Mouse (Mus musculus): ENCODE data around the gene Cracr2b. TPM values are rescaled to one million over a fixed set of nuclear protein-coding genes. Genes with fewer than 3 reads are reported as not detected.

Gene Cracr2b
- 1 to 10 TPM; 2.5 to 4.1 TPM for total RNA-seq (2021)

DNA sequence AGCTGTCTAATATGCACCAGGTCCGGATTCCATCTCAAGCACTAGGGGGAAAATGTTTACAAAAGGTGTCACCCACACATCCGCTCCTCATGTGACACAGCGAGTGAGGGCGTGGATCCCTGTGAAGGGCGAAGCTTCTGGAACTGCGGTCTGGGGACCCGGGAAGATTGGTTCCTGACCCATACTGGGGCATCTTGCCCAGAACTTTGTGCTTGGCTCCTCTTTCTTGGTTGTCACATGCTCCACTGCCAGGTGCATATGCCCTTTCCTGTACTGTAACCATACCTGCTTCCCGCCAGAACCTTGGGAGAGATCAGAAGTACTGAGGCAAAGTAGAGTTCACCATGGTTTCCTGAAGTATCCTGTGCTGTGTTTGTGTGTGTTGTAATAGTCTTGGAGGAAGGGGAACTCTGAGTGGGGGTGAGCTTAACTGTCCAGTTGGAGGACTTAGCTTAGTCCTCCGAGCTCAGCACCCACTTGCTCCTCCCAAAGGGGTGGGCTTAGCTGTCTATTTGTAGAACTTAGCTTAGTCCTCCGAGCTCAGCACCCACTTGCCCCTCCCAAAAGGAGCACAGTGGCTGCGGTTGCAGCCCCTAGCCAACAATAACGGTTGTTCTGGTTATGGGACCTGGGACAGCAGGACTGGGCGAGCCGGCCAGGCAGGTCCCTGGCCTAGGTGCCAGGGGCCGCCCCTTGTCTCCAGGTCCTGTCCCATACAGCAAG is at the start of gene Cracr2b:
Gene Cracr2b, plus strand, starts transcription at position 704 of the 723 bp plus-strand sequence.
- no peak for DNase-seq (ENCODE audit: low spot score in 2 of 2)
- intact Hi-C loops (cut with DNase I), result no loop called here

DNA sequence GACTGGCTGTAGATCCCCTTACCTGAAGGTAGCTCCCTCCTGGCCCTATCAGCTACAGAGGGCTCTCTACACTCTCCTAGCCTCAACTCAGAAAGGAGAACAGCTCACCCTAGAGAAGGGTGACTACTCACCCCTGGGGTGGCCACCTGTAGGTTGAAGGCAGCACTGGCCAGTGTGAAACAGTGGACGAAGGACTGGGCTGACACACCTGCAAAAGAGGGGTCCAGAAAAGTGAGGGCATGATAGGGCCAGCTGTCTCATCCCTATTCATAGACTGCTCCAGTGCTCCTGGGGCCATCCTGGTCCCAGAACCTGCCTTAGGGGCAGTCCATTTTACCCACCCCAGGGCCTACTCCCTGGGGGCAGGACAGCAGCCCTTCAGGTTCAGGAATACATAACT is 49.2 kb upstream of the Cracr2b start:
- DNase-seq (ENCODE audit: low spot score in 2 of 2), result no peak
- intact Hi-C loops (cut with DNase I), result loop anchor here (2.0 to 5.0 kb wide), 2 partner anchors 46 to 113 kb away; partner anchors contain the start of gene Pnpla2

DNA sequence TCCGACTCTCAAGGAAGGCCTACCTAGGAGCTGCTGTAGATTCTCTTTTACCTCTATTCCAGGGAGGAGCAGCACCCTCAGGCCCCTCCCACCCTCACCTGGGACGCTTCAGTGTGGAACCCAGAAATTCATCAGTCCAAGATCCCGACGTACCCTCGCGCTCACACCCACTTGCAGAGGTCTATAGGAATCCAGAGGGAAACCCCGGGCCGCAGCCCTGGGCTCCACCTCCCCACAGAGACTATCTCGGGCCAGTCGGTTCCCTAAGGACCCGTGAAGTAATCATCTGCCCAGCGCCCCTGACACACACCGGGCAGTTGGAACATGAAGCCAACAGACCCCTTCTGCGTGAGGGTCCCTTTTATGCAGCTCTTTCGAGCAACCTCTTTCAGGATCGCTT is 47.6 kb upstream of the Cracr2b start:
- intact Hi-C loops (cut with DNase I), result loop anchor here (5.0 kb wide), 1 partner anchor 44 kb away; the partner anchor contains the start of gene Pnpla2
- DNase-seq (ENCODE audit: low spot score in 2 of 2), result no peak

DNA sequence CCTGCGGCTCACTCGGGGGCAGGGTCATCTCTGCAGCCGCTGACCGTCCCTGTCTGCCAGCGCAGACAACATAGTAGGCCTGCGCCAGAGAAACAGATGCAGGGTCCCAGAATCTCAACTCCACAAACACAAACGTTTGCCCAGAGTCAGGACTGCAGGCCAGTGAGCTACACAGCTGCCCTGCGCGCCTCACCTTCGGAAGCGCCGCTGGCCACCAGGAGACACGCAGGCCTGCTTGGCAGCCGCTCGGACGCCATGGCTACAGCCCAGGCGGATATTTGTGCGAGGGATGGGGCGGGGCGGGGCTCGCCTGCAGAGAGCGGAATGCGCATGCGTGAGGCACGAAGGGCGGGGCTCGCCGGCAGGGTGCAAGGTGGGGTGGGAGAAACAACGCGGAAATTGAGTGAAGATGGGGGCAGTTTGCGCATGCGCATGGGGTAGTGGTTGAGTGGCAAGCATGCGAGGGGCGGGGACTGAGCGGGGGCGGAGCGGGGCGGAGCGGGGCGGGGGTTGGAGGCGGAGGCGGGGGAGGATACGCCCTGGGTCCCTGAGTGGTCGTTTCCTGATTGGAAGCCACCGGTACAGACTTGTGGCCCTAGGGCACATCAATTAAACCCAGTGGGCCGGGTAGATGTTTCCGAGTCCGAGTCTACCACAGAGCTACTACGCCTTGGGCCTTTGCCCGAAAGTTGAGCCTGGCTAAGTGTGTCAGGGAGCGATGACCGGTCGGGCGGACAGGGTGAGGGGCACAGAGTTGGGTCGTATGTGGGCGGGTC is 46.9 kb upstream of the Cracr2b start, which contains the start of gene Gatd1:
Gene Gatd1, minus strand, starts transcription at position 328 of the 776 bp plus-strand sequence.
- DNase-seq (ENCODE audit: low spot score in 2 of 2), result peak; percentile 98 to 99
- intact Hi-C loops (cut with DNase I), result loop anchor here (2.0 to 5.0 kb wide), 2 partner anchors 21 to 43 kb away; partner anchors contain the start of gene Pnpla2

DNA sequence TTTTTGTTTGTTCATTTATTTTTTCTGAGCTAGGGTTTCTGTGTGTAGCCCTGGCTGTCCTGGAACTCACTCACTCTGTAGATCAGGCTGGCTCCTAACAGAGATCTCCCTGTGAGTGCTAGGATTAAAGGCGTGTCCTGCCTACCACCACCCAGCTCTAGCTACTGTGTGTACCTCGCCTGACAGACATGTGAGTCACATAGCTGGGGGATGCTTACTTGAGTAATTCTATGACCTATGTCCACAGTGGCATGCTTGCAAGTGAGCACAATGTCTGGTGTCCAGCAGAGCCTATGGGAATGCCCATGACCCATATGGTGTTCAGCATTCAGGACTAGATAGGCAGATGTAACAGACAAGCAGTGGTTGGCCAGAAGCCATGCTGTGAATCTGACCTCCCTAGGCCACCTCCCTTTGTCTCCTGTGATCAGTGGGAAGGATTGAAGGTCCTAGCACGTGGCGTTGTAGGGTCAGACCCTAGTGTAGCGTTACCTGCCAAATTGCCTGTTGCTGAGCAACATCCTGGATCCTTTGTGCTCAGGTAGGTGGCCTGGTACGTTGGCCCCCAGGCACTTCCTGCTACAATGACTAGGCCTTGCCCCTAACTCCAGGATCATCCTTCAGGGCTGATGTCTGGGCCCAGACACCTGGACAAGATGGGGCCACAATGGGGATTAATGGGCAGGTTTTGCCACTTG is 44.6 kb upstream of the Cracr2b start:
- intact Hi-C loops (cut with DNase I), result no loop called here
- no peak for DNase-seq (ENCODE audit: low spot score in 2 of 2)

DNA sequence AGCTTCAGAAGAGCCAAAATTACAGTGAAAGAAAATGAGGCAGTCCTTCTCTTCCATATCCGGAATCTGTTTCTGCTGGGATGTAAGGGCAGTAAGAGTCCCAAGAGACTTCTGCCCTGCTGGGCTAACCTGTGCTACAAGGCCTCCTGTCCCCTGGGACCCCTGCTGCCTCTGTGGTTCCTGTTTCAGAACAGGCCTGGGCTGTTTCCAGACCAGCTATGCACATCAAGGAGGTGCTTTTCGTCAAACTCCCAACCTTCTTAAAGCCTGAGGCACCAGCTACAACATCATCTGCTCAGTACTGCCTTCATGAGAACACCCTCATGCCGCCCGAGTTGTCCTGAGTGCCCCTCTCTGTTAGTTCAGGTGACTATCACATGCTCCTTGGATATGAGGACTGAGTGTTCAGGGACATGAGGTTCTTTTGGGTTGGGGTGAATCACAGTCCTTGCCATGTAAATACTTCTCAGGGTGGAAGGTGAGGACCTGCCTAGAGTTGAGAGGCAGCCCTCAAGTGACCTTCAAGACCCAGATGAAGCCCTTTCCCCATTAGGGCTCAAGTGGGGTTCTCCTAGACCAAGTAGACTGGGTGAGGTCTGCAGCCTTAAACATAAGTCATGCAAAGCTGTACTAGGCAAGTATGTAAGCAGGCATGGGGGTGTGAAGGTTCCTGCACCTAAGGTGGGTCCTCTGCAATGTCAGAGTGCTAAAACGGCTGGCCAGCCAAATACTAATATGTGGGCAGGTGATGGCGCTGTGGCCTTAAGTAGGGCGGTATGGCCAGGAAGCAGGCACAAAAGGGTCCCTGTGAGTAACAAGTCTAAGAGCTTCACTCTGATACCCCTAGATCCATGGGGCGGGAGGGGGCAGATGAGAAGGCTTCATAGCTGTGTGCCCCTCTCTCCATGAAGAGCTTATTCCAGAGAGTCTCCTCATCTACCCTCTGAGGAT is 42.9 kb upstream of the Cracr2b start:
- intact Hi-C loops (cut with DNase I), result no loop called here
- no peak for DNase-seq (ENCODE audit: low spot score in 2 of 2)

DNA sequence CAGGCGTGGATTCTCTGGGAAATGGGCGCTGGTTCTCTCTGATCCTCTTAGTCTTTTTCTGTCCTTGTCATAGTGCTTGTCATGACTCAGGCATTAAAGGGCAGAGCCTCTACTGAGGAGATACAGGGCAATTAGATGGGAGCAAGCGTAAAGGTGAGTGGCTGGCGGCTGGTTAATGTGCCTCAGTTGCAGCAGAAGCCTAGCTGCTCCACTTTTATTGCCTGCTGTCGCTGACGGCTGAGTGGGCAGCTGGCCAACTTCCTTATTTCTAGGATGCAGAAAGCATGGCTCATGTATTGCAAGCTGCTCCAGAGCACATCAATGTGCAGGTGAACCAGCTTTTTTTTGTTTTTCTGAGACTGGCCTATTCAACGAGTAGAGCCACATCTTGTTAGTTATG is 41.9 kb upstream of the Cracr2b start:
- peak; percentile 60 for DNase-seq (ENCODE audit: low spot score in 2 of 2)
- intact Hi-C loops (cut with DNase I), result no loop called here

DNA sequence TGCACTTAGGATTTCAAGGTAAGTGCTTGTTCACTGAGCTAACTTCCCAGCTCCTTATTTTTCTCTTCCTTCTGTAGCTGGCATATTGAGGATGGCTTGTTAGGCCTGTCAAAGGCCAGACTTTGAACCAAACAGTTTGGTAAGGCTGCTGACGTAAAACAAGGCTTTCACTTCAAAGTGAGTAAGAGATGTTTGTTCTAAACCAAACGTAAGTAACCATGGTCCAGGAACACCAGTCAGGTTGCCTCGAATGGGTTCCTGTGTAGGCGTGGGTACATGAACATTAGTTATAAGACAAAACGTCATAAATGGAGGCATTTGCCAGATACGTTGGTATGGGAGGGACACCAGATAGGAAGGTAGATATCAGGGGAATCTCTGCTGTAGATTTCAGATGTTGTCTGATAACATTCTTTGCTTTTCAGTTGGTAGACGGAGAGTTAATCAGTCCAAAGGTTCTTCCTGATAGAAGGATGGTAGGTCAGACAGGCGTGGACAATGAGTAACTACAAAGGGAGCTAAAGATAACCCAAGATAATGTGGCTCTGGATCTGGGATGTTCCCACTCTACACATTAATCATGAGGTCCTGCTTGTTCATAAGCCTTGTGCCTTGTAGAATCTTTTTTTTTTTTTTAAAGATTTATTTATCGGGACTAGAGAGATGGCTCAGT is 40.7 kb upstream of the Cracr2b start:
- intact Hi-C loops (cut with DNase I), result no loop called here
- DNase-seq (ENCODE audit: low spot score in 2 of 2), result no peak

DNA sequence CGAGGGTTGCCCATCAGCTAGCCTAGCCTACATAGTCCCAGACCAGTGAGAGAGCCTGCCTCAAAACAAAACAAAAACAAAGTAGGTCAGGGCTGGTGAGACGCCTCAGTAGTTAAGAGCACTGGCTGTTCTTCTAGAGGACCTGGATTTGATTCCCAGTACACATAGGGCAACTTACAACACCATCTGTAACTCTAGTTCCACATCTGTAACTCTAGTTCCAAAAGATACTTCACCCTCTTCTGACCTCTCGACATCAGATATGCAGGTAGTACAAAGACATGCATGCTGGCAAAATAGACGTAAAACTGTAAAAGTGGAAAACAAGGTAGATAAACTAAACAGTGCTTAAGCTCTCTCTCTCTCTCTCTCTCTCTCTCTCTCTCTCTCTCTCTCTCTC is 37.1 kb upstream of the Cracr2b start:
- no peak for DNase-seq (ENCODE audit: low spot score in 2 of 2)
- intact Hi-C loops (cut with DNase I), result no loop called here

DNA sequence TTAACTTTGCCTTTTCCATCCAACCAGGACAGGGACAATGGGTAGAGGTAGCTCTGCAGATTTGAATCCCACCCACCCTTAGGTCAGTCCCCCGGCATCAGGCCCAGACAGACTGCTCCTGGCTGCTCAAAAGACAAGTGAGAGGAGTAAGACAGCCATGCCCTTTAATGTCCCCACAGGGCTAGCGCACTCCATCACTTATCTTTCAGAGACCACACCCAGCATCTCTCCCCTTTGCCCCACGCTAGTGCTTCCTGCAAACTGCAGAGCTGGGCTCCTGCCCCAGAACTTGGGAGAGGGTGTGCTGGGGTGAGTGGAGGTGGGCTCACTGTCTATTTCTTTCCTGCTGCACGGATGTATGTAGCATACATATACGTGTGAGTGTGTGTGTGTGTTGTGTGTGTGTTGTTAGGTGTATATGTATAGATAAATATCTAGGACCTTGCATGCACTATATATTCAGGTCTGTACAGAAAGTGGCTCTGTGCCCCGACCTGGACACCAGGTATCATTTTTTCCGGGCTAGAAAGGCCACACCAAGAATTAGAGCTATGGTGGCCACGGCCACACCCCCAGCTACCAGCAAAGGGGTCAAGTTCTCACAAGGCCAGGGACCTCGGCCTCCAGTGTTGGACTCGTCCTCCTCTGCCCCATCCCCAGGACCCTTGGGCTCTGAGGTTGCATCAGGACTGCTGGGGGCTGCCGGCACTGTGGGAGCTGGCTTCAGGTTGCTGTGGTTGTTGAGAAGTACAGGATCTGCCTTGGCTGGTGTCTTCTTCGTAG is 33.8 kb upstream of the Cracr2b start:
- intact Hi-C loops (cut with DNase I), result no loop called here
- DNase-seq (ENCODE audit: low spot score in 2 of 2), result no peak

DNA sequence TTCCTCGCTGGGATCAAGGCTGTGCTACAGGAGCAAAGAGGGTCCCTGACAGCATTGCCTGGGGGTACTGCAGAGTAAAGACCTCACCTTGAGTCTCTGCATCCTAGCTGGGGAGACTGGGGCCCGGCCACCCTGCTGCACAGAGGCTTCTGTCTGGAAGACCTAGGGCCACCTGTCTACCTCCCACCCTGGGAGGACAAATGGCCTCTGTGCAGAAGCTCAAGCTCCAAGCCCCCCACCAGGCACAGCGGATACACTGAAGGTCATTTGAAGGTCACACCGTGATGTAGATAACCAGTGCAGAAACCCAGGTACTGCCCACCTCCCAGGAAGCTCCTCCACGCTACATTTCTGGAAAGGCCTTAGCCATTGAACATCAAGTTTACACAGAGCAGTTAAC is 32.2 kb upstream of the Cracr2b start:
- intact Hi-C loops (cut with DNase I), result no loop called here
- DNase-seq (ENCODE audit: low spot score in 2 of 2), result no peak

DNA sequence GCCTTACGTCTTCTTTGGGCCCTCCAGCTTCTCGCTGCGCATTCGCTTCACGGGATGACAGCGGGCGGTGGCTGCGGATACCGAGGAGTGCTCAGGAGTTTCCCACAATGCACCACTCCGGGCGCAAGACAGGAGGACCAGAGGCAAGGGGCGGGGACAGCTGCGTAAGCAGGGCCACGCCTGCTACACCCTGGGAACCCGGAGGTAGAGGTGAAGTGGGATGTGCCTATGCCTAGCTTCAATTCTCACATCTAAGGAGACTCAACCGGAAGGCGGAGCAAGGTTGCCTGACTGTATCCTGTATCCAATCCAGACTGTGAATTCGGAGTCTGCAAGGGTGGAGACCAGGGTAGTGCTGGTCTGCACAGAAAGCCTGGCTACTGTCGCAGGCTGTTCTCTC is 31.6 kb upstream of the Cracr2b start, which contains the start of gene Cend1:
Gene Cend1, minus strand, starts transcription at position 182 of the 400 bp plus-strand sequence.
- peak; percentile 90 to 97 for DNase-seq (ENCODE audit: low spot score in 2 of 2)
- intact Hi-C loops (cut with DNase I), result no loop called here

DNA sequence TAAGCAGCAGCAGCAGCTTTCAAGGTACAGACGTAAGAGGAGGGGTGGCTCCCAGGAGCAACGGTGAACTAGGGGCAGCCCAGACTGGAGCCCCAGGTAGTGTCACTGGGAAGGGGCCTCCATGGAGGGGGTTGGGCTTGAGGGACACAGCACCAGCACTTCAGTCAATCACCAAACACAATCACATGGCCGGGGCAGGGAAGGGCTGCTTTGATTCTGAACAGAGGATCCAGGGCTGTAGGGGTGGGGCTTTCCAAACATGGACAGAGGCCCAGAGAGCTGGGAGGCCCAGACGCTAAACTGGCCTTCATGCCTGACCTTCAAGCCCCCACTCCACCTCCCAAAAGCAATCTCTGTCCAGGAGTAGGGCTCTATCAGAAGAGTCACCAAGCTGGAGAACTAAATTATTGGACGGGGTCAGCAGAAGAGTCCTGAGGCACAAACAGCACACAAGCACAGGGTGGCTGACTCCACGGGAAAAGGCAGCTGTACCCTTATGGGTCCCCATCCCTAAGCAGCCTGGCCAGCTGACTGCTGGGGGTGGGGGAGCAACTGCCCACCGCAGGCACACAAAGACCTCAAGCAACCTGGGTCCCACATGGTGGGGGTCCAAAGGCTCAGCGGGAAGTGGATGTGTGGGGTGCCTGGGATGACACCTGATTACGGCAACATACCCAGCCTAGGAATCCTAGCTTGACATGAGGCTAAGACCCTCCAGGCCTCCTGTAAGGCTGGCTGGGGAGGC is 30.9 kb upstream of the Cracr2b start:
- no peak for DNase-seq (ENCODE audit: low spot score in 2 of 2)
- intact Hi-C loops (cut with DNase I), result no loop called here

DNA sequence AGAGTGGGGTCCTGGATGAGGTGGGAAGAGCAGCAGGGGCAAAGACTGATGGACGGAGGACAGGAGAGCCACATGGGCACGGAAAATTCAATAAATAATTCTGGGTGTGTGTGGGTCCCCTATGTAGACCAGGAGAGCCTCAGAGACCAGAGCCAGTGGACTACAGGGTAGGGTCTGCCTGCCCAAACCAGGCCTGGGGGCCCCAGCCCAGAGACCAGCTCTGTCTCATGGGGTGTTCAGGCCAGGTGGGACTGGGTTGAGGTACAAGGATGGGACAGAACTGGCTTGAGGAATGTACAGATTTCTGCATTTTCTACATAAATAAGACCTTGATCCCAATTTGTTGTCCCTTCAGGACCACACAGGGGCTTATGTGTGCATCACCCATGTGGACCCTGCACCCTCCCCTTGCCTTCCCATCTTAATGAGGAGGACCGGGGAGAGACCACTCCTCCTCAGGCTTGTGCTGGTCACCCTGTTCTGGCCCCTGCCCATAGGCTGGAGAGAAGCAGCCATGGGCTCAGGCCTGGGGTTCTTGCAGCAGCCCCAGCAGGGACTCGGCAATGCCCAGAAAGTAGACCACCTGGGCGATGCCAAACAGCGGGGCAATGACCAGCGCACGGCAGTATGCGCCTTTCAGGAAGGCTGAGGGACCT is 30.2 kb upstream of the Cracr2b start:
- intact Hi-C loops (cut with DNase I), result no loop called here
- no peak for DNase-seq (ENCODE audit: low spot score in 2 of 2)

DNA sequence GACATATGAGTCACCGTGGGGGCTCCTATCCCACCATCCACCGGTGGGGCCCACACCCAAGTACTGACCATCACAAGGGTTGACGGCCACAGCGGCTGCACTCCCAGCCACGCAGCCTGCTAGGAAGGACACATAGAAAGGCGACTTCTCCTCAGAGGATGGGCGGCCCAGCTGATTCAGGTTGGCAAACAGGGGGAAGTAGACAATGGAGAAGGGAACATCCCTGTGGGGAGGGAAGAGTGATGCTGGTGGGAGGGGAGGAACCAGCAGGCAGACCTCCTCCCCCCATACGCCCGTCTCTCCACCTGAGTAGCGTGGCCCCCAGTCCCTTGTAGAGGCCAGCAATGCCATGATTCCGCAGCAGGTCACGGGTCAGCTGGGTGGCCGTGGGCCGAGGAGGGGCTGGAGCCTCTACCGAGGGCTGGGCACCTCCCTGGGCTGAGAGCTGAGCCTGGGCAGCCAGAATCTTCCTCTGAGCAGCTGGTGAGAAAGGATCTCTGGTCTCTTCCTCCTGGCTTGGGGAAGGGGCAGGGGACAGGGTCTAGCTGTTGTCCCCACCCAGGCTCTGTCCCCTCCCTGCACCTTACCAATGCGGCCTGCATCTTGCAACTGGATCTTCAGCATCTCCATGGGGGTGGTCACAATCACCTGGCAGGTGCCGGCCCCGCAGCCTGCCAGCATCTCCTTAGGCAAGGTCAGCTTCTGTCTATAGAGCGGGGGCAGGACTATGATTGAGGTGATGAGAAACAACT is 29.3 kb upstream of the Cracr2b start:
- intact Hi-C loops (cut with DNase I), result no loop called here

DNA sequence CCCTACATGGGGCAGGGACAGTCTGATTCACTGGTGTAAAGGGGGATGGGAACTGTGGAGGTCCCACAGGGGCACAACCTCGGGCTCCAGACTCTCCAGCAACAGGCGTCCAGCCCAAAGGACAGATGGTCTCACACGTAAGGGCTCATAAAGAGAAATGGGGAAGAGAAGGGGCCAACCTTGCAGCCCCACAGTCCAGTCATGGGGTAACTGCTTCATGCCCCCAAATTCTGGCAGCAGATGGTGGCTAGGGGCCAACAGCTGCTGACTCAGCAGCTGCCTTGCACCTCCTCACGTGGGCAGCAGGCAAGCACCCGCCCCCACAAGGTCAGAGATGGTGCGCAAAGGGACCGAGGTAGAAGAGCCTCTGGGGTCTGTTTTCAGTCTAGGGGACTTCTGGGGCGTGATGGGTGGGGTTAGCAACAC is 28.7 kb upstream of the Cracr2b start:
- intact Hi-C loops (cut with DNase I), result no loop called here
- peak in 1 of 2 experiments; percentile 24 for DNase-seq (ENCODE audit: low spot score in 2 of 2)

More for the DNA sequence above, 29.3 kb upstream of the Cracr2b start:
- no peak for DNase-seq (ENCODE audit: low spot score in 2 of 2)
